Mouse (Mus musculus) embryonic fibroblast, embryonic 13.5 days (primary cell): ENCODE results near the gene Frmd3.
A peak's percentile ranks its signal among the peaks of the same experiment; 100 is the strongest.

Experiments used
- CTCF ChIP-seq: IDR thresholded peaks from 2 replicates; pipeline ENCODE4 v1.5.1; 2011; ENCODE audit warnings: mild to moderate bottlenecking, control low read depth, low read length, moderate library complexity, borderline replicate concordance; ENCODE audit not compliant: insufficient read depth
- POLR2A ChIP-seq: IDR thresholded peaks from 2 replicates; pipeline ENCODE4 v1.6.1; 2011; ENCODE audit warnings: low read depth, mild to moderate bottlenecking, control low read depth, low read length, moderate library complexity

DNA sequence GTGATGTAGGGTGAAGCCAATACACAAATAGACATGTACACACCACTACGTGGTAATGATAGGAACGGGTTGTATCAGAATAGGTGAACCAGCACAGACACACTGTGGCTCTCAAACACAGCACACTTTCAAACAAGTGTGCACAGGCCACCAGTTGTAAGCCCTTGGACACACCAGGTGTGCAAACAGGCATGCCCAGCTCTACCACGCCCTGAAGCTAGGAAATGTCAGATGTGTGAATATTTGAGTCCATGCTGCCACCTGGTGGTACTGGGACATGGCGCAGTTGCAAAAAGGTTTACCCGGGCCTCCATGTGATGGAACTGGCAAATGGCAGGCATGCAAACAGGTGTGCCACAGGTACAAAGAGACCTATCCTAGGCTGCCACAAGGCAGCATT, 218.2 kb downstream of the Frmd3 start:
- peak; percentile 31; the same call in 1 of the 2 replicates for TF ChIP-seq CTCF
- no peak for TF ChIP-seq POLR2A
